Mouse (Mus musculus): Measurements from ENCODE around the gene Timm8a1. TPM values are rescaled to one million over a fixed set of nuclear protein-coding genes. Genes with fewer than 3 reads are reported as not detected.
"Not testable (repeated sequence)": the region's sequence is repeated elsewhere in the genome, so short reads cannot be mapped to it uniquely, and the experiment has no call there.

Gene Timm8a1
- polyA plus RNA-seq, 1 experiment from 2014 or later = 51.9 TPM

DNA sequence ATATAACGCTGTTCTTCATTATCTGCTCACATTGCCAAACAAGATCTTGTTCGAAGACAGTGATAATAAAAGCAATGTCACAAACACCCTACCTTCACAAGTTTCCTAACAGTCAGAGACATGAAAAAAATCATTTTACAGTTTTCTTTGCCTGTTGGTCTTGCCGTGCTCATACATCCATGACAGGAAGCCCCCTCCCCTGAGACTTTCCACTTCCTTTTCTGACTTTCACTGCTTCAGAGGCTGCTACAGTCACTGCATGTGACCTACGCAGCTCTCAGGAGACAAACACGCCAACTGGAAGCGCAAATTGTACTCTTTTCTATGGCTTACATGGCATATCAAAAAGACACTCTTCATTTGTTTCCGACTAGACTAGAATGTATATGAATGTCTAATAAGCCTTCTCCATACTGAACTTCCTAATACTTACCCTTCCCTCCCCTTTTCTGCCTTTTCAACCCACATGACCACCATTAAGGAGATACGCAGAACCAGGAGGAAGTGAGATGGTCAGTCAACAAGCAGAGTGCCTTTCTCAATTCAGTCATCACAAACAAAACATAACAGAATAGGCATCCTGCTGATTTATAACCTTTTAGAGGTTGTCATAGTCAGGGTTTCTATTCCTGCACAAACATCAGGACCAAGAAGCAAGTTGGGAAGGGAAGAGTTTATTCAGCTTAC lies 25.0 kb upstream of the Timm8a1 start:
- Histone ChIP-seq H3K9ac (replicated peaks) (no peak overlapping the region), H3K27me3 (replicated peaks) (no peaks in the 10 kb centered on the region), H3K4me2 (no peak overlapping the region), H3K27ac (replicated peaks) (no peak overlapping the region), H3K9me3 (replicated peaks) (no peaks in the 10 kb centered on the region), H3K4me3 (replicated peaks) (no peak overlapping the region), H3K4me1 (no peaks in the 10 kb centered on the region), H3K36me3 (no peaks in the 10 kb centered on the region)
- 91% methylated on average over 8 of the region's 8 CpGs for WGBS
- ATAC-seq (ENCODE audit: low FRiP score) = no peak

DNA sequence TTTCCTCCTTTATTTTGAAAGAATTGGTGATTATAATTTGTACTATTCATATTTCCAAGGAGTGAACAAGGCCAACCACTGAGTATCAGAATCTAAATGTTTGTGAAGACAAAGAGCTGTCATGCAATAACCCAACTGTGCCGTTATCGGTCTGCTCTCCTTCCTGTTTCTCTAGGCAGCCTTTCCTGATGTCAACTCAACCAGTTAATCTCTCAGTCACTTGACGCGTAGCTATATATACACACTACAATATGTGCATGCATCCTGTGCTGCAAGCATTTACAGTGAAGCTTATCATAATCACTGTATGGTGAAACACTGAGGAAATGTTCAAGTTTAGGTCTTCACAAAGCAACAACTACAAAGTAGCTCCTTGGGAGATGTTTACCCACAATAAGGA lies 22.7 kb upstream of the Timm8a1 start:
- Histone ChIP-seq H3K9ac (replicated peaks) (no peak overlapping the region), H3K4me2 (no peak overlapping the region), H3K4me1 (no peaks in the 10 kb centered on the region), H3K9me3 (replicated peaks) (no peaks in the 10 kb centered on the region), H3K27me3 (replicated peaks) (no peaks in the 10 kb centered on the region), H3K27ac (replicated peaks) (no peak overlapping the region), H3K4me3 (replicated peaks) (no peak overlapping the region), H3K36me3 (no peaks in the 10 kb centered on the region)
- ATAC-seq (ENCODE audit: low FRiP score) = no peak
- WGBS = 85% methylated on average over 4 of the region's 4 CpGs

DNA sequence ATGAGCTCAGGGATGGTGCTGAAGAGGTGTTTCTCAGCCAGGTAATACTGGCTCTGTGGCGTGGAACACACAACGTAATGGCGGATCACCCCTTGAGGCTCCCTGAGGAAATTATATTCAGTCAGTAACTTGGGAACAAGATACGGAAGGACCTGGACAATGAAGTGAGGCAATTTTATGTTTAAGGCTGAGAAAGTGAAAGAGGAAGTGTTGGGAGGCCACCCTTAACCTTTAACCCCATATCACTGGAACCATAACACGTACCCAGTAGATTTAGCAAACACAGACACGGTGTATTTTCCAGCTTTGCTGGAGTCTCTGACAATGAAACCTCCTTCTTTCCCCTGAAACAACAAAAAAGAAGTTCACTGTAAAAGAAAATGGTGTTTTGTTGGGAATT lies 12.8 kb upstream of the Timm8a1 start:
- 78% methylated on average over 6 of the region's 6 CpGs for WGBS
- Histone ChIP-seq H3K36me3 (no peaks in the 10 kb centered on the region), H3K27me3 (replicated peaks) (no peaks in the 10 kb centered on the region), H3K4me3 (replicated peaks) (no peak overlapping the region), H3K4me1 (no peaks in the 10 kb centered on the region), H3K4me2 (no peak overlapping the region), H3K9ac (replicated peaks) (no peak overlapping the region), H3K9me3 (replicated peaks) (no peaks in the 10 kb centered on the region), H3K27ac (replicated peaks) (no peak overlapping the region)
- ATAC-seq (ENCODE audit: low FRiP score) = no peak

GRCm38 (mm10) chrX:134553326-134553725 lies 11.7 kb upstream of the Timm8a1 start:
- no peak for ATAC-seq (ENCODE audit: low FRiP score)
- H3K4me2 ChIP-seq = no peak overlapping the region
- H3K4me1 ChIP-seq = no peaks in the 10 kb centered on the region
- no peaks in the 10 kb centered on the region for H3K9me3 ChIP-seq (replicated peaks)
- no peaks in the 10 kb centered on the region for H3K36me3 ChIP-seq
- H3K27me3 ChIP-seq (replicated peaks) = no peaks in the 10 kb centered on the region
- H3K4me3 ChIP-seq (replicated peaks) = no peak overlapping the region
- H3K27ac ChIP-seq (replicated peaks) = no peak overlapping the region
- 93% methylated on average over 4 of the region's 4 CpGs for WGBS
- H3K9ac ChIP-seq (replicated peaks) = no peak overlapping the region

DNA sequence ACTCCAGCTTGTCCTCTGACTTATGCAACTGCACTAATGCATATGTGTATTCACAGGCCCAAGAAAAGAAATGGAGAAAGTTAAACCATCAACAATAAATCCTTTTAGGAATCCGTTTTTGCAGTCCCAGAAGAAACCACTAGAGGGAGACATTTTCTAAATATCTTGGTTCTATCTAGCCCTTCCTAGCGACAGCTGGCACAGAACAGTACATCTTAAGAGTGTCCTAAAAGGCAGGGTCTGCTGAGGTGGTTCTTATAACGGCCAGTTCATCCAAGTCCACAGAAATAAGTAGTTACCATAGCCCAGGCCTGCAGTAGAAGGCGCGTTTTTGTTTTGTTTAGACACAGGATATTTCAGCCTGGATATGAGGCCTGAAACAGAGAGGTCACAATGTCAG lies 9.2 kb upstream of the Timm8a1 start:
- H3K27ac ChIP-seq (replicated peaks) = no peak overlapping the region
- no peaks in the 10 kb centered on the region for H3K27me3 ChIP-seq (replicated peaks)
- H3K4me2 ChIP-seq = no peak overlapping the region
- H3K36me3 ChIP-seq = no peaks in the 10 kb centered on the region
- no peaks in the 10 kb centered on the region for H3K9me3 ChIP-seq (replicated peaks)
- WGBS = 23% methylated on average over 5 of the region's 5 CpGs
- H3K9ac ChIP-seq (replicated peaks) = no peak overlapping the region
- H3K4me3 ChIP-seq (replicated peaks) = no peak overlapping the region
- H3K4me1 ChIP-seq = no peaks in the 10 kb centered on the region
- no peak for ATAC-seq (ENCODE audit: low FRiP score)

- H3K27me3 ChIP-seq (replicated peaks) = no peaks in the 10 kb centered on the region
- H3K9me3 ChIP-seq (replicated peaks) = no peaks in the 10 kb centered on the region
- no peak overlapping the region for H3K4me2 ChIP-seq
- H3K4me3 ChIP-seq (replicated peaks) = no peak overlapping the region
- ATAC-seq (ENCODE audit: low FRiP score) = no peak
- no peaks in the 10 kb centered on the region for H3K36me3 ChIP-seq
- no peak overlapping the region for H3K27ac ChIP-seq (replicated peaks)
- no peak overlapping the region for H3K9ac ChIP-seq (replicated peaks)
- 86% methylated on average over 4 of the region's 4 CpGs for WGBS
- no peaks in the 10 kb centered on the region for H3K4me1 ChIP-seq
These were observed 5.7 kb upstream of the Timm8a1 start for GRCm38 (mm10) chrX:134547330-134547729.

- H3K4me2 ChIP-seq = peak overlapping the region; percentile 66
- WGBS = 17% methylated on average over 6 of the region's 6 CpGs
- H3K4me1 ChIP-seq = peaks cover 5% of the 10 kb centered on the region; the same call in 1 of the 2 replicates
- 0 out of 2 replicates have a peak overlapping the region, but pooled peaks have one; percentile 68 for H3K27ac ChIP-seq (replicated peaks)
- ATAC-seq (ENCODE audit: low FRiP score) = peak; percentile 58; the same call in 1 of the 2 replicates
- H3K27me3 ChIP-seq (replicated peaks) = no peaks in the 10 kb centered on the region
- H3K9ac ChIP-seq (replicated peaks) = peak overlapping the region; percentile 34
- no peaks in the 10 kb centered on the region for H3K9me3 ChIP-seq (replicated peaks)
- peak overlapping the region; percentile 52 for H3K4me3 ChIP-seq (replicated peaks)
- no peaks in the 10 kb centered on the region for H3K36me3 ChIP-seq
These were observed 267 bp upstream of the Timm8a1 start for GRCm38 (mm10) chrX:134541955-134542308.

GRCm38 (mm10) chrX:134540414-134541135 lies 1.1 kb downstream of the Timm8a1 start:
- no peak for ATAC-seq (ENCODE audit: low FRiP score)
- no peak overlapping the region for H3K27ac ChIP-seq (replicated peaks)
- WGBS = 29% methylated on average over 12 of the region's 12 CpGs

DNA sequence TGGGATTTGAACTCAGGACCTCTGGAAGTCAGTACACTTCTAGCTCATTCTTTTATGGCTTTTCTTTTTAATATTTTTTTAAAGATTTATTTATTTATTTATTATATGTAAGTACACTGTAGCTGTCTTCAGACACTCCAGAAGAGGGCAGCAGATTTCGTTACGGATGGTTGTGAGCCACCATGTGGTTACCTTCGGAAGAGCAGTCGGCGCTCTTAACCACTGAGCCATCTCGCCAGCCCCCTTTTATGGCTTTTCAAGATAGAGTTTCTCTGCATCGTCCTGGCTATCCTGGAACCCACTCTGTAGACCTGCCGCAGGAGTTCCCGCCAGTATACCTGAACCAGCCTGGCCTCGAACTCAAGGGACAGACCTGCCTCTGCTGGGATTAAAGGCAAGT lies 1.9 kb downstream of the Timm8a1 start:
- H3K4me3 ChIP-seq (replicated peaks); ATAC-seq (ENCODE audit: low FRiP score); H3K4me2 ChIP-seq; H3K27ac ChIP-seq (replicated peaks); H3K36me3 ChIP-seq; H3K9me3 ChIP-seq (replicated peaks); H3K27me3 ChIP-seq (replicated peaks); H3K9ac ChIP-seq (replicated peaks); H3K4me1 ChIP-seq: not testable (repeated sequence)
- WGBS = 86% methylated on average over 10 of the region's 10 CpGs

More at GRCm38 (mm10) chrX:134540414-134541135, 1.1 kb downstream of the Timm8a1 start:
- H3K27me3 ChIP-seq (replicated peaks) = no peaks in the 10 kb centered on the region
- H3K4me3 ChIP-seq (replicated peaks) = peak overlapping the region; percentile 52
- H3K4me1 ChIP-seq = peaks cover 5% of the 10 kb centered on the region; the same call in 1 of the 2 replicates
- no peaks in the 10 kb centered on the region for H3K9me3 ChIP-seq (replicated peaks)
- peak overlapping the region; percentile 66 for H3K4me2 ChIP-seq
- no peaks in the 10 kb centered on the region for H3K36me3 ChIP-seq
- H3K9ac ChIP-seq (replicated peaks) = peak overlapping the region; percentile 55

GRCm38 (mm10) chrX:134533346-134533745 lies 8.3 kb downstream of the Timm8a1 start:
- H3K36me3 ChIP-seq = no peaks in the 10 kb centered on the region
- H3K27me3 ChIP-seq (replicated peaks) = no peaks in the 10 kb centered on the region
- 91% methylated on average over 2 of the region's 2 CpGs for WGBS
- no peak overlapping the region for H3K27ac ChIP-seq (replicated peaks)
- H3K4me1 ChIP-seq = no peaks in the 10 kb centered on the region
- H3K4me2 ChIP-seq = no peak overlapping the region
- no peak overlapping the region for H3K4me3 ChIP-seq (replicated peaks)
- no peak for ATAC-seq (ENCODE audit: low FRiP score)
- H3K9me3 ChIP-seq (replicated peaks) = no peaks in the 10 kb centered on the region
- H3K9ac ChIP-seq (replicated peaks) = no peak overlapping the region

GRCm38 (mm10) chrX:134525260-134525659 lies 16.4 kb downstream of the Timm8a1 start:
- no peaks in the 10 kb centered on the region for H3K9me3 ChIP-seq (replicated peaks)
- no peak for ATAC-seq (ENCODE audit: low FRiP score)
- no peak overlapping the region for H3K4me2 ChIP-seq
- no peak overlapping the region for H3K27ac ChIP-seq (replicated peaks)
- H3K9ac ChIP-seq (replicated peaks) = no peak overlapping the region
- H3K36me3 ChIP-seq = no peaks in the 10 kb centered on the region
- no peaks in the 10 kb centered on the region for H3K4me1 ChIP-seq
- no peak overlapping the region for H3K4me3 ChIP-seq (replicated peaks)
- no peaks in the 10 kb centered on the region for H3K27me3 ChIP-seq (replicated peaks)
- 81% methylated on average over 4 of the region's 4 CpGs for WGBS

- no peak overlapping the region for H3K4me3 ChIP-seq (replicated peaks)
- no peak overlapping the region for H3K27ac ChIP-seq (replicated peaks)
- no peak for ATAC-seq (ENCODE audit: low FRiP score)
- no peak overlapping the region for H3K4me2 ChIP-seq
- H3K4me1 ChIP-seq = no peaks in the 10 kb centered on the region
- H3K9me3 ChIP-seq (replicated peaks) = no peaks in the 10 kb centered on the region
- 75% methylated on average over 4 of the region's 4 CpGs for WGBS
- no peak overlapping the region for H3K9ac ChIP-seq (replicated peaks)
- no peaks in the 10 kb centered on the region for H3K27me3 ChIP-seq (replicated peaks)
- H3K36me3 ChIP-seq = no peaks in the 10 kb centered on the region
These were observed 17.9 kb downstream of the Timm8a1 start for GRCm38 (mm10) chrX:134523772-134524171.

All from neural tube, embryonic 15.5 days (tissue).